Mouse (Mus musculus) cerebellum, adult 9-10 months (tissue): ENCODE measurements around the gene Islr2.

Experiments used
- DNase-seq: peaks from one replicate; pipeline ENCODE4 v3.0.0; 2022

Islr2 gene

DNA sequence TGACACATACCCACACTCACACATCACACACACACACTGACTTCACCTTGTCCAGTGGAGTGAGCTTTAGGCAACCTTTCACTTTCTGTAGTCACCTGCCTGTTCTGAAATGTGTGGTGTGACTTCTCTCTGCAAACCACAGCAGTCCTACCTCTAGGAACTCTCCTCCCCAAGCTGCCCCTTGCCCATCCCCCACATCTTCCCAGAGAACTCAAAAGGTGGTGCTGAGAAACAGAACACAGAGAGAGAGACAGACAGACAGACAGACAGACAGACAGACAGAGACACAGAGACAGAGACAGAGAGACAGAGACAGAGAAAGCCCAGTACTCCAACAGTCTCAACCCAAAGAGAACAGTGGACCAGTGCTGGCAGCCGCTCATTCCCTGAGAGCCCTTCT, 8.4 kb downstream of the Islr2 start:
- DNase-seq = no peak

GRCm38 (mm10) chr9:58194222-58194621, 9.9 kb downstream of the Islr2 start:
- no peak for DNase-seq

- no peak for DNase-seq
Measured at GRCm38 (mm10) chr9:58184456-58184855, 19.7 kb downstream of the Islr2 start.

GRCm38 (mm10) chr9:58179390-58179789, 24.7 kb downstream of the Islr2 start:
- no peak for DNase-seq

GRCm38 (mm10) chr9:58177165-58177564, 27.0 kb downstream of the Islr2 start:
- no peak for DNase-seq

- DNase-seq = no peak
Measured at GRCm38 (mm10) chr9:58175745-58176487, 28.2 kb downstream of the Islr2 start.

DNA sequence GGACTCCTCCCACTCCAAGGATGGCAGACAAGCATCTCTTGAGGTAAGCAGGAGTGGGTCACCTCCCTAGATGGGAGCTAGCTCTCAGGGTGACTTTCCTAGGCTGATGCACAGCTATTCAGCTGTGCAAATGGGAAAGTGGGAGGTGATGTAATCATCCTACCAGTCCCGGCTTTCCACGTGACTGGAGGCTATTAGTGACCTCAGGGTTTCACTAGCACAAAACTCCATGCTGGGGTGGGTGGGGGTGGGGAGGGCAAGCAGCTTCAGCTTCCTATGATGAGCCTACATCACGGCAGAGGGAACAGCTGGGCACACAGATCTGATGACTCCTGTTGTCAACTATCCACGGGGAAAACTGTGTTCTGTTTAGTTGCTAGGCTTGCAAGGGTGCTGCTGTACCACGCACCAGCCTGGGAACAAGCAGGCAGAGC, 29.3 kb downstream of the Islr2 start:
- DNase-seq = no peak

DNA sequence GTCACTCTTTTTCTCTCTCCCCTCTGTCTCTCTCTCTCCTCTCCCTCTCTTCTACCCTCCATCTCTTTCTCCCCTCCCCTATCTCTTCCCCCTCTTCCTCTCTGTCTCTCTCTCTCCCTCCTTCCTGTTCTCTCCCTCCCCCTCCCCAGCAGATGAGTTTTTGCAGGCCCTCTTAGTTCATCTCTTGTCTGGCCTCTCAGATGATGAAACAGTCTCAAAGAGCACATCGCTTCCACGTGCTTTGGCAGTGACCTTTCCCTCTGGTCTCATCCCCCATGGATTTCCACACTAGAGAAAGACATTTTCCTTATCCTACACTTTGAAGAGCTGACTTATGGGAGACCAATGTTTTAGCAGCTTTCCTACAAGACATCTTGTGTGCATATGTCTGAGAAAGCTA, 31.3 kb downstream of the Islr2 start:
- DNase-seq = no peak

GRCm38 (mm10) chr9:58169426-58169825, 34.7 kb downstream of the Islr2 start:
- DNase-seq = no peak

DNA sequence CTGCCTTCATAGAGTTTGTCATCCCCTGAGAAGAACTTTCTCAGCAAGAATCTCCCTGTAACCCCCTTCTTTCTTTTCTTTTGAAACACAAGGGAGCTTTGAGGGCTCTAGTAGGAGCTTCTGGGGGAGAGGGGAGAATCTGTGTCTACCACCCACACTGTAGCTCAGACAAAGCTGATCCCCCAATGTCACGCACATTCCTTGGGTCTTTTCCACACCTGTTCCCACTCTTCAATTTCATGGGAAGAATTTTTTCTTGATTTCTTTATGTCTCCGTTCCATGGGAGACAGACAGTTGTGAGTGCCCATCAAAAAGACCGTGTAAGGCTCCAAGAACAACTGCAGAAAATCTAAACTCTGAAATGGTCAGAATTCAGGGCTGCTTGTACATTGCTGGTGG, 35.2 kb downstream of the Islr2 start:
- DNase-seq = no peak

DNA sequence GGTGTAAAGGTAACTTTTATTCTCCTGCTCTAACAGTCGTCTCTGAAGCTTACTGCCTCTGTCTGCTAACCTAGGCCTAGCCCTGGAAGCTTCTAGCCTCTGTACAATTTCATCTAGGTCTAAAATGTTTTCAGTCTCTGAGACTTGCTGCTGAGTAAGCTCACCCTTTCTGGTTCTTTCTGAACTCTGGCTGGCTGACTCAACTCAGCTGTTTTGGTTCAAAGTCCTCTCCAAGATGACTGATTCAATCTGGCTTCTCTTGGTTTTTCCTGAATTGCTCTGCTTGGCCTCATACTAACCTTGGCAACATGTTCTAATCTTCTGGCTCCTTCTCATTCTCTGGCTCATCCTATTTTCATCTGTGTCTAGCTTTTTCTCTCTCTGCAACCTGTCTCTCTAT, 38.3 kb downstream of the Islr2 start:
- DNase-seq = no peak

DNA sequence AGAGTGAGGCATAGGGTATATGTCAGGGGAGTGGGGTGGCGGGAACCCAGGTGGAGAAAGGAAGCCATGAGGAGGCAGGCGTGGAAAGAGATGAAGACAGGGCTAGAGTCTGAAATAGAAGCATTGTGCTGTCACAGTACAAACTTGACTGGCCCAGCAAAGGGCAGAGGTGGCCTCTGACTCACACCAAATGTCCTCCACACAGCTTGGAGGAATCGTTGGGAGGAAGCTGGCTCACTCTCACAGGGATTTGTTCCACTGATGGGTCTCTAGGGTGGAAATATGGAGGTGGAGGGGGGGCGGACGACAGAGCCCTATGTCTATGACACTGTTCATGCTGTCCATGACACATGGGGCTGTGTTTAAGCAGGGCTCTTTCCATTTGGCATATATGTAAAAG, 41.0 kb downstream of the Islr2 start:
- no peak for DNase-seq

DNA sequence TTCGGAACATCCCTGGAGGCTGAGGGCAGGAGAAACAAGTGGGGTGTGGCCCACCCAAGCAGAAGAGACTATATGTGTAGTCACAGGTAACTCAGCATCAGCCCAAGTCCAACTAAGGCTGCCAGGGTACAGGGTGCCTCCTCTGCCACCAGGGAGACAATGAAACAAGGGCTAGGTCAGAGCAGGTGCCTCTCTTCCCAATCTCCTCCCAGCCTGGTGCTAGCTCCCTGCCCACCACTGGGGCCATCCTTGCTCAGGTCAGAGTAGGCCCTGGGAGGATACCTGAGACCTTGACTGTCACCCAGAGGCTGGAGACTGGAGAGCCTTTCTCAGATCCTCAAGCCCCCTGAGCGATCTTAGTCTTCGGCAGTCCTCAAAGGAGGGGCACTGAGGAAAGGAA, 41.9 kb downstream of the Islr2 start:
- DNase-seq = no peak

- no peak for DNase-seq
Measured at GRCm38 (mm10) chr9:58160315-58160714, 43.8 kb downstream of the Islr2 start.

DNA sequence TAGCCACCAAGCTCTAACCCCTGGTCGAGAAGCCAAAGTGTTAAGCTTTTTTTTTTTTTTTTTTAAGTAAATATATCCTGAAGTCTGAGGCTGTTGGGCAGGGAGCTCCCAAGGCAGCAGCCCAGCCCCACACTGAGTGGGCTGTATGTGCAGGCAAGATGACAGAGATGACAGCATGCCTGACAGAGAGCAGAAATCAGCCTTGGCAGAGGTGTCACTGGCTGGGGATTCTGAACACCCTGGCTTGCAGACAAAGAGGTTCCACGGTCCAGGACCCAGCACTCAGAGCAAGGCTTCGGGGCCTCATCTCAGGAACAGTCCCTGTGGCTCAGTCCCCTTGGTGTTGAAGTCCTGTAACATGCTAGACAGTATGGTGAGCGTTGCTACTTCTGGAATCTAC, 44.3 kb downstream of the Islr2 start:
- DNase-seq = no peak

GRCm38 (mm10) chr9:58158541-58159311, 45.4 kb downstream of the Islr2 start:
- no peak for DNase-seq

DNA sequence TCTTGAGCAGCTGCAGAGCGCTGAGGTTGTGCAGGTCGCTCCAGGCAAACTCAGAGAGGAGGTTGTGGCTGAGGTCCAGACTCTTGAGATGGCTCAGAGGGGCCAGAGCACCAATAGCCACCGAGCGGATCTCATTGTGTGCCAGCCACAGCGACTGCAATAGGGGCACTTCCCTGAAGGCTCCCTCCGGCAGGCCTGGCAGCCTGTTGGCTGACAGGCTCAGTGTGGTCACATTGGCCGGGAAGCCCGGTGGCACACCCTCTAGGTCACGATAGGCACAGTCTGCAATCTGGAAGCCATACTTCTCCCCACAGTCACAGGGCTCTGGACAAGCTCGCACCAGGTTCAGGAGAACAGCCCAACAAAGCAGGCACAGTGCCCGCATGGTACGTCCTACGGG, 46.3 kb downstream of the Islr2 start:
- DNase-seq = no peak

GRCm38 (mm10) chr9:58156819-58157560, 47.1 kb downstream of the Islr2 start:
- DNase-seq = no peak

DNA sequence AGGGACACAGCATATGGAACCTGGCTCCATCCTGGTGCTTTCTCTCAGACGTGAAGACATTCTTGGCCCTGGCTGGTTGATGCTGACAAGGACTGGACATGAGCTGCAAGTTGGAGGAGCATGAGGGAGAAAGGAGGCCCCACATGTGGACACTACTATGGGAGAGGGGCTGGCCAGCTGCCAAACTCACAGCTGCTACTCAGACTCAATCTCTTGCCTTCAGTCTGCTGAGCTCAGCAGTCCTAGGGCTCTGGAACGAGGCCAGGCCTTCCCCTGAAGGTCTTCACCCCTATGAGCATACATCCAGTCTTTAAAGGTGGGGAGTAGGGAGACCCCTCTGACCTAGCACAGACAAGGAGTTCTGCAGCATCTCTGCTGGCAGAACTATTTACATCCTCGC, 48.8 kb downstream of the Islr2 start:
- no peak for DNase-seq

DNA sequence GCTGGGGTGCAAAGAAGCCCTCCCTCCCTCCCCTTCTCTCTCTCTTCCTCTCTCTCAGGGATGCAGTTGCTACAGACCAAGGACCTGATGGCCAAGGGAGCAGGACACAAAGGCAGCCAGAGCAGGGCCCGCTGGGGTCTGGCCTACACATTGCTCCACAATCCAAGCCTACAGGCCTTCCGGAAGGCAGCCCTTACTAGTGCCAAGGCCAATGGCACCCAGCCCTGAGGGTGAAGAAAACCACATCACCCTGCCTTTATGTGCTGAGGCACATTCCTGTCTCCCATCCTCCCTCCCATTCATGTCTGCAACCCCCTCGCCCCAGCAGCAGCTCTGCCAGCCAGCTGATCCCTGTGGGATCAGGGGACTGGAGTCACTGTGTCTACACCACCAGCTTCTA, 51.0 kb downstream of the Islr2 start:
- no peak for DNase-seq

- DNase-seq = no peak
Measured at GRCm38 (mm10) chr9:58150733-58151361, 53.3 kb downstream of the Islr2 start.

DNA sequence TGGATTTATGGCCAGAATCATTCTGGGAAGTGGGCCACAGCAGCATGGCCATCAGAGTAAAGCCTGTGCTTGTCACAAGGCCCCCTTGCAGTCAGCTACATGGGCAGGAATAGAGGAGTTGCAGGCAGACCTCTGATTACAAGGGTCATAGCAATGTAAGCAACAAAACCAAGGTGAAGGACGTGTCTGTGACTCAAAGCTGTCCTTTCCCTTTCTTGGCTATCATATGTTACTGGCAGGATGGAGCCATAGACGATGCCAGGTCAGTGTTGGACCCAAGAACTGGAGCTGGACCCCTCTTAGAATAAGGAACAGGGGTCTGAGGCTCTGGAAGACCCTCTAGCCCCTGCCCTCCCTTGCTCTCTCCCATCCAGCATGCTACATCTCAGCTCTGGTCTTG, 55.3 kb downstream of the Islr2 start:
- no peak for DNase-seq
